Comparison of ENCODE assay signal across 16 mouse cellular contexts in genomic region chr13:32849092-32849491, GRCm38 (mm10). TPM values are rescaled to one million over a fixed set of nuclear protein-coding genes. Genes with fewer than 3 reads are reported as not detected.
DNase-seq lines count a peak whose midpoint lies in the region; ATAC-seq and TF ChIP-seq lines count a peak whose summit lies in the region.
"Had no signal": no experiment of that assay in that cellular context is flagged by ENCODE, and none has a peak within 500 bp of the region (broad histone marks: within the 10 kb centered on the region; RNA-seq: fewer than 3 reads in every experiment).

No protein-coding gene starts in this region.

- no peaks in the 10 kb centered on the region for H3K36me3 ChIP-seq in heart, embryonic 16.5 days (ENCODE audit: control insufficient read depth, insufficient read depth)
- H3K36me3 ChIP-seq in kidney, embryonic 15.5 days = no peaks in the 10 kb centered on the region
- no peaks in the 10 kb centered on the region for H3K36me3 ChIP-seq in myocyte (ENCODE audit: control insufficient read depth, insufficient read depth)

- no peak overlapping the region for H3ac ChIP-seq in myocyte (ENCODE audit: control insufficient read depth, insufficient read length)

- no peak overlapping the region for H3K9ac ChIP-seq in heart, embryonic 16.5 days (ENCODE audit: low read length)
- H3K9ac ChIP-seq in kidney, embryonic 15.5 days = no peak overlapping the region

- no peak overlapping the region for H3K4me2 ChIP-seq in heart, embryonic 16.5 days (ENCODE audit: low read depth, low read length)
- H3K4me2 ChIP-seq in kidney, embryonic 15.5 days = no peak overlapping the region
- peak overlapping the region; percentile 73 for H3K4me2 ChIP-seq in myocyte (ENCODE audit: low read depth)

- peaks cover 5% of the 10 kb centered on the region for H3K4me1 ChIP-seq in heart, embryonic 16.5 days (ENCODE audit: control insufficient read depth, insufficient read depth, low read length)
- peaks cover 20% of the 10 kb centered on the region for H3K4me1 ChIP-seq in kidney, embryonic 15.5 days

- peak overlapping the region; percentile 5; the same call in 1 of the 2 replicates for H3K27ac ChIP-seq in heart, embryonic 16.5 days (ENCODE audit: low read length)
- H3K27ac ChIP-seq in kidney, embryonic 15.5 days = 0 out of 2 replicates have a peak overlapping the region, but pooled peaks have one; percentile 18

- no peaks in the 10 kb centered on the region for H3K79me2 ChIP-seq in myocyte (ENCODE audit: control insufficient read depth, insufficient read depth)

- no peaks in the 10 kb centered on the region for H3K9me3 ChIP-seq in heart, embryonic 16.5 days (replicated peaks; ENCODE audit: control insufficient read depth, low read length)
- H3K9me3 ChIP-seq in kidney, embryonic 15.5 days (replicated peaks) = no peaks in the 10 kb centered on the region

- no peak for ATAC-seq in heart, embryonic 16.5 days (replicated peaks; ENCODE audit: extremely low read depth, insufficient read depth, low FRiP score)
- ATAC-seq in kidney, embryonic 15.5 days (replicated peaks; ENCODE audit: low FRiP score) = peak; percentile 64; the same call in 1 of the 2 replicates

- TF ChIP-seq POLR2A in myocyte (IDR thresholded peaks at IDR 0.05; ENCODE audit: insufficient read length, low read depth) = no peak

- 44% methylated on average over 4 of the region's 4 CpGs for WGBS in heart, embryonic 16.5 days
- WGBS in kidney, embryonic 15.5 days = 15% methylated on average over 4 of the region's 4 CpGs

- intact Hi-C loops in heart, postnatal 25 days (cut with DNase I) = no loop called here
- intact Hi-C loops in left cerebral cortex, postnatal 10 days (cut with DNase I) = no loop called here

- no peak overlapping the region for H3K4me3 ChIP-seq in heart, embryonic 16.5 days (ENCODE audit: low read length)
- no peak overlapping the region for H3K4me3 ChIP-seq in kidney, embryonic 15.5 days (replicated peaks)
- H3K4me3 ChIP-seq in myocyte = no peak overlapping the region

- DNase-seq in heart, postnatal 25 days (ENCODE audit: low spot score) = no peak
- peak; percentile 64 for DNase-seq in MEL-GATA-1-ER (ENCODE audit: extremely low read depth, low read depth)
- no peak for DNase-seq in urinary bladder, adult 18-20 months (ENCODE audit: low spot score in 2 of 2)
- DNase-seq in left cerebral cortex, postnatal 10 days (ENCODE audit: extremely low spot score in 1 of 2, low spot score in 2 of 2) = no peak
- DNase-seq in layer of hippocampus, postnatal 36 days = no peak
- DNase-seq: embryo, embryonic 11 days; right cerebral cortex, adult 18-20 months had no signal

- no peaks in the 10 kb centered on the region for H3K27me3 ChIP-seq in heart, embryonic 16.5 days (ENCODE audit: control insufficient read depth, insufficient read depth, low read length)
- no peaks in the 10 kb centered on the region for H3K27me3 ChIP-seq in kidney, embryonic 15.5 days
- no peaks in the 10 kb centered on the region for H3K27me3 ChIP-seq in myocyte (ENCODE audit: control insufficient read depth, insufficient read depth, insufficient read length)

TF ChIP-seq in myocyte, 11 proteins besides CTCF, POLR2A, EP300 and RAD21:
- no peak for TF ChIP-seq POLR2AphosphoS2 (IDR thresholded peaks at IDR 0.05; ENCODE audit: insufficient read length, low read depth)
- no peak for TF ChIP-seq CEBPB (IDR thresholded peaks at IDR 0.05; ENCODE audit: insufficient read depth, poor library complexity, severe bottlenecking)
- TF ChIP-seq MAX (IDR thresholded peaks at IDR 0.05; ENCODE audit: low read depth) = no peak
- TF ChIP-seq TCF3 (IDR thresholded peaks at IDR 0.05; ENCODE audit: insufficient read length, low read depth) = no peak
- TF ChIP-seq E2F4 (IDR thresholded peaks at IDR 0.05; ENCODE audit: insufficient read depth) = no peak
- TF ChIP-seq MYOD1 (IDR thresholded peaks at IDR 0.05; ENCODE audit: control insufficient read depth in 1 of 3, insufficient read length in 2 of 3, low read depth in 2 of 3) = no peak
- TF ChIP-seq USF1 (IDR thresholded peaks at IDR 0.05; ENCODE audit: low read depth) = no peak
- TF ChIP-seq REST (IDR thresholded peaks at IDR 0.05; ENCODE audit: insufficient read depth, insufficient read length) = no peak
- no peak for TF ChIP-seq TCF12 (IDR thresholded peaks at IDR 0.05; ENCODE audit: insufficient read depth, poor library complexity, severe bottlenecking)
- no peak for TF ChIP-seq MYOG (IDR thresholded peaks at IDR 0.05; ENCODE audit: control insufficient read depth in 1 of 3, insufficient read depth in 1 of 3, insufficient read length in 2 of 3, low read depth in 2 of 3)
- no peak for TF ChIP-seq SRF (IDR thresholded peaks at IDR 0.05; ENCODE audit: control insufficient read depth, insufficient read length, low read depth)

RNA-seq across cellular contexts. Expression of gene Serpinb1a, which starts 1.9 kb away (rescaled TPM):
- 10.4 and 14.7 TPM in 2 replicates for polyA plus RNA-seq in heart, embryonic 16.5 days (2015; fragmentation: Nextera tagmentation; extraction: Ambion mirVana)
- 1 to 10 TPM; 4.0 to 5.6 TPM for total RNA-seq in heart, postnatal 25 days (2021)
- 12.4 and 13.4 TPM in 2 replicates for polyA plus RNA-seq in kidney, embryonic 15.5 days (2015; fragmentation: Nextera tagmentation; extraction: Ambion mirVana)
- polyA plus RNA-seq in myocyte (2012; fragmentation: generic; extraction: Trizol) = 85.1 TPM
- total RNA-seq in left cerebral cortex, postnatal 10 days (2021) = 1 to 10 TPM; 1.5 to 2.3 TPM
- 1 to 10 TPM; 3.4 to 4.4 TPM for total RNA-seq in layer of hippocampus, postnatal 36 days (2021)

RNA-seq across cellular contexts. Expression of gene D930007J09Rik, which starts 46.4 kb away (rescaled TPM):
- not detected in 2 replicates for polyA plus RNA-seq in heart, embryonic 16.5 days (2015; fragmentation: Nextera tagmentation; extraction: Ambion mirVana)
- total RNA-seq in heart, postnatal 25 days (2021) = not detected
- not detected in 2 replicates for polyA plus RNA-seq in kidney, embryonic 15.5 days (2015; fragmentation: Nextera tagmentation; extraction: Ambion mirVana)
- not detected for polyA plus RNA-seq in myocyte (2012; fragmentation: generic; extraction: Trizol)
- 1 to 10 TPM; 1.5 to 2.1 TPM for total RNA-seq in left cerebral cortex, postnatal 10 days (2021)
- 1 to 10 TPM in 1 of 2 experiments, not detected in 1; 1.1 TPM for total RNA-seq in layer of hippocampus, postnatal 36 days (2021)
- total RNA-seq: adrenal gland, adult 18-20 months; gastrocnemius, adult 18-20 months; megakaryocyte-erythroid progenitor cell, adult 5-6 weeks had no signal
- polyA plus RNA-seq: heart, embryonic 14.5 days; limb, embryonic 11.5 days; neural tube, embryonic 11.5 days had no signal

RNA-seq across cellular contexts. Expression of gene Wrnip1, which starts 47.3 kb away (rescaled TPM):
- 19.7 and 24.8 TPM in 2 replicates for polyA plus RNA-seq in heart, embryonic 16.5 days (2015; fragmentation: Nextera tagmentation; extraction: Ambion mirVana)
- 10 to 100 TPM; 18.5 to 27.1 TPM for total RNA-seq in heart, postnatal 25 days (2021)
- 22.2 and 23.4 TPM in 2 replicates for polyA plus RNA-seq in kidney, embryonic 15.5 days (2015; fragmentation: Nextera tagmentation; extraction: Ambion mirVana)
- polyA plus RNA-seq in myocyte (2012; fragmentation: generic; extraction: Trizol) = 22.4 TPM
- total RNA-seq in left cerebral cortex, postnatal 10 days (2021) = 10 to 100 TPM; 55.7 to 57.6 TPM
- 10 to 100 TPM; 60.6 to 61.5 TPM for total RNA-seq in layer of hippocampus, postnatal 36 days (2021)

RNA-seq across cellular contexts. Expression of gene Serpinb1c, which starts 48.9 kb away (rescaled TPM):
- 0.14 and 0.29 TPM in 2 replicates for polyA plus RNA-seq in heart, embryonic 16.5 days (2015; fragmentation: Nextera tagmentation; extraction: Ambion mirVana)
- total RNA-seq in heart, postnatal 25 days (2021) = 1 to 10 TPM in 1 of 2 experiments, under 1 TPM in 1; 0.84 to 2.3 TPM
- polyA plus RNA-seq in kidney, embryonic 15.5 days (2015; fragmentation: Nextera tagmentation; extraction: Ambion mirVana) = not detected in 2 replicates
- polyA plus RNA-seq in myocyte (2012; fragmentation: generic; extraction: Trizol) = 0.08 TPM
- not detected for total RNA-seq in left cerebral cortex, postnatal 10 days (2021)
- under 1 TPM in 1 of 2 experiments, not detected in 1; 0.40 TPM for total RNA-seq in layer of hippocampus, postnatal 36 days (2021)
- total RNA-seq: adrenal gland, adult 18-20 months; megakaryocyte-erythroid progenitor cell, adult 5-6 weeks had no signal
- polyA plus RNA-seq: heart, embryonic 14.5 days; limb, embryonic 11.5 days; neural tube, embryonic 11.5 days had no signal
